Mouse (Mus musculus) ovary, postnatal 14 days (tissue): ENCODE results near the gene Foxo6.

Source experiments
- DNase-seq: peaks from one replicate; pipeline ENCODE4 v3.0.0; 2022; ENCODE audit warnings: low spot score

Gene Foxo6

GRCm38 (mm10) chr4:120284187-120284586 lies 3.0 kb downstream of the Foxo6 start:
- no peak for DNase-seq

- peak; percentile 79 for DNase-seq
Measured at GRCm38 (mm10) chr4:120283141-120283540, 4.0 kb downstream of the Foxo6 start.

- no peak for DNase-seq
Measured at GRCm38 (mm10) chr4:120282568-120283091, 4.5 kb downstream of the Foxo6 start.

- no peak for DNase-seq
Measured at GRCm38 (mm10) chr4:120281011-120281410, 6.1 kb downstream of the Foxo6 start.

DNA sequence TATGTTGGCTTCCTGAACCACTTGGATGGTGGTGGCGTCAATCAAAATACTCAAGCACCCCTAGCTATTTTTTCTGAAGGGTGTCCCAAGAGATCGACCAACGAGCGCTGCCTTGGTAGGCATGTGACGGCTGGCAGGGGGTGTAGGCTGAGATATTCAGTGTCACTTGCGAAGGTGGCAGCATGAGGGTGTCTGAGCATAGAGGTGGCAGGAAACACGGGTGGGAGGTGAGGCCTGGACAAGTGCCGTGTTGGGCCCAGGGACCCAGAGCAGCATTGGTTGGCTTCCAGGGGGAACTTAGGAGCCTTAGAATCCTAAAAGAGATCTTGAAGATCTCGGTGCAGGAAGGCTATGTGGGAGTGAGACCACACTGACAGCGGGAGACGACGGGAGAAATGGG lies 6.7 kb downstream of the Foxo6 start:
- no peak for DNase-seq

DNA sequence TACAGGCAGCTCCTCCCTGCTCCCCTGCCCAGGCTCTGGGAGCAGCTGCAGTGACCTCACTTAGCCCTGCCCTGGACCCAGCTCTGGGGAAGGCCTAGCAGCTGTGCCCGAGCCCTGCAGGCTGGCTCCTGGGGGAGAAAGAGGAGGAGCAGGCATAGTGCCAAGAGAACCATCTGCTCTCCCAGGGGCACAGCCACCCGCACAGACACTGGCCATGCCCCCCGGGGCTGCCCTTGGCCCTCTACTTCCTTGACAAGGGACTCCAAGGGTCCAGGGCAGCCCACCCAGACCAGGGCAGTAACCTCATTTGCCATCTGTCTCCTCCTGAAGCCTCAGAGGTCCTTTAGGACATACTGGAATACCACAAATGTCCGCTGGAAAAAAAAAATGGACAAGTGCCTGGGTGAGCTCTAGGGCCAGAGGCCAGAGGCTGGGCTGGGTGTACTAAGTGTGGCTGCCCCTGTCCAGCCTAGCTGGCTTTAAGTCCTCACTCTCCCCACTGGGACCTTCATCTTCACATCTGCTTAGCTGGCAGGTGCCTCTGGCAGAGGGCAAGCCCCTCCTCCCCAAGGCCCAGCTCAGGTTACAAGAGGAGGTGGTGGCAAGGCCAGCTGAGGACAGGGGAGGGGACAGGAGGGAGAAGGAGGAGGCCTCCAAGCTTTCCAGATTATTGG lies 9.8 kb downstream of the Foxo6 start:
- no peak for DNase-seq

- DNase-seq: no peak
Measured at GRCm38 (mm10) chr4:120275487-120275886, 11.7 kb downstream of the Foxo6 start.

GRCm38 (mm10) chr4:120273594-120273993 lies 13.6 kb downstream of the Foxo6 start:
- DNase-seq: no peak

DNA sequence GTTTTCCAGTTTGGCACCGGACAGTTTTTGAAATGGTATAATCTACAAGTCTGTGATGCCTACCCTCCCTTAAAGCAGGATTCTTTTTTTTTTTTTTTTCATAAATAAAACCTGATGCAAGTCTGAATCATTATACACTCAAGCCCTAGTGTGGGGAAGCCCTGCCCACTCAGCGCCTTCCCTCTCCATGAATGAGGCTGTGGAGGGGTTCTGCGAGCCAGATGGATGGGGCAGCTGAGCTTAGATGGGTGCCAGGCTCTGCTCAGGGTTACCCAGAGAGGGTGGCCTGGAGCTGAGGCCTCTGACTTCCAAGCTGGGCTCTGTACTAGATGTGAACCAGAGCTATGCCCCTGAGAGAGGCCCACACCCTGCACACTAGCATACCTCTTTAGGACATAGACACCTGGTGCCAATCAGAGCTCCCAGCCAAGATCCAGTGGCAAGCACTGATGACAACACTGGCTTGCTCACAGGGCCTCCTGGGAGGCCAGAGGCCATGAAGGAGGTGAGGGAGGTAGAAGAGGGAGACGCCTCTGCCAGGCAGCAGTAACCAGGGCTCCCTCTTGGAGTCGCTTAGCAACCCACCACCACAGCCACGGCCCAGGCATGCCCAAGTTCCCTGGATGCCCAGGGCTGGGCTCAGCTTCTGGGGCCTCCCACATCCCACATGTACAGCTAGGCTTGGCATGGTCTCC lies 15.1 kb downstream of the Foxo6 start:
- DNase-seq: no peak

DNA sequence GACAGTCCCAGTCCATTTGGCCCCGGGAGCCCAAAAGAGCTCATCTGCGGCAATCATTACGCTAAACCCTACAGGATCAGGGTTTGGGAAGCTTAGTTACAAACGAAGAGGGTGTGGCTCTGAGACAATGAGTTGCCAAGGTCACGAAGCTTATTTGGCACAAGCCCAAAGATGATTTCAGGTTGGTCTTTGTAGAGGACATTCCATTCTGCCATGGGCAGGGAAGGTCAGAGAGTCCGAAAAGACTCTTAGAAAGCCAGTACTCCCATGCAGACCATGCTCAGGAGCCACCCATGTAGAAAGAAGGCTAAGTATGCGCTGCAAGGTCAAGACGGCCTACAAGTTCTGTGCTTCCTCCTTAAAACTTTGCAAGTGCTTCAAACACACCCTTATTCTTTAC lies 15.9 kb downstream of the Foxo6 start:
- DNase-seq: no peak

DNA sequence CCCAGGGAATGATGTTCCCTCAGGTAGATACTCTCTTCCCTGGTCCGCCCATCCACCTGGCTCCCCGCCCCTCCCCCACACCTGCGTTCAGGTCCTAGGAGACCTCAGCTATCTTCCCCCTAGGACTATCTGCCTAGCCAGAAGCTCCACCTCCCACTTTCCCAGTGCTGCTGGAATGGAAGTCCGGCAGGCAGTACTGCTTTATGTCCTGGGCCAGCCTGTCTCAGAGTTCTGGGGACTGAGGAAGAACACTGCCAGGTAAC lies 16.3 kb downstream of the Foxo6 start:
- no peak for DNase-seq

GRCm38 (mm10) chr4:120270148-120270936 lies 16.8 kb downstream of the Foxo6 start:
- DNase-seq: no peak

DNA sequence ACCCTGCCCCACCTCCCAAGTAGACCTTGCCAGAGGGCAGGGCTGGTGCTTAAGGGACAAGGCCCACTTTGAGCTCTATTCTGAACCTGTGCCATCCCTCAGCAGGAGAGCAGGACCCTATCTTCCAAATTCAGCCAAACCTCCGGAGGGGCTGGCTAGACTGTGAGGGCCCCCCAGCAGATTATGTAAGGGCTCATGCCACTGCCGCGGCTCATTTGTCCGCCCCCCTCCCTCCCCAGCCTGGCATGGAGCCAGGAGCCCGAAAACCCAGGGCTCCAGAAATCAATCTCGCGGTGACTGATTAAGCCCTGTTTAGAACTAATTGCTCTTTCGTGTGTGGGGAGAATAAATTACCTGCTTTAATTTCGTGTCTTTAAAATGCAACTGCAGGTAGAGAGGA lies 17.7 kb downstream of the Foxo6 start:
- DNase-seq: no peak

DNA sequence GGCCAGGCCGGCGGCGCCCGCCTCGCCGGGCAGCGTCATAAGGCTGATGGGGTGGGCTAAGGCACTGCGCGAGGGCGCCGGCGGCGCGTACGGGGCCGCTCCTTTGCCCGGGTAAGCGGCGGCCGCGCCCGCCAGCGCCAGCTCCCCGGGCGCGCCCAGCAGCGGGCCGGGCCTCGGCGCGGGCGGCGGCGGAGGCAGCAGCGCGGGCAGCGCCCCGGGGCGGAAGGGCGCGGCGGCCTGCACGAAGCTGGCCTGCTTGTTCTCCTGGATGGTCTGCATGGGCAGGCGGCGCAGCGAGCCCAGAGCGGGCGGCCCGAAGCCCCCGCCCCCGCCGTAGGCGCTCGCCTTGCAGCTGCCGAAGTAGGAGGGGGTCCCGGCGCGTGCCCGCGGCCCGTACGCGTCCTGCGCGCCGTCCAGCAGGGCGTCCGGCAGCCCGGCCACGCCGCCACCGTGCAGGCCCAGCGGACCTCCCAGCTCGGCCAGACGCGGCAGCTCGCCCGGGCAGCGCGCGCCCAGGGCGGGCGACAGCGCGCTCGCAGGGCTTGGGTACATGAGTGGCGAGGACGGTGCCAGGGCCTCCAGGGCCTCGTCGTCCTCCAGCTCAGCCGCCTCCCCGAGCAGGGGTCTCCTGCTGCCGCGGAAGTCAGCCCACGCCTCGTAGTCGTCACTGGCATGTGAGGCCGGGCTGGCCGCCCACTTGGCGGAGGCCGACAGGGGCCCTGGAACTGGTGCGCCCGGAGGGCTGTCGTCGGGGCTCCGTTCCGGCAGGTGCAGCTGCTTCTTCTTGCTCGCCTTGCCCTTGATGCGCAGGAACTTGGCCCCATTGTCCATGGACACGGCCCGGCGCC lies 18.7 kb downstream of the Foxo6 start:
- no peak for DNase-seq

DNA sequence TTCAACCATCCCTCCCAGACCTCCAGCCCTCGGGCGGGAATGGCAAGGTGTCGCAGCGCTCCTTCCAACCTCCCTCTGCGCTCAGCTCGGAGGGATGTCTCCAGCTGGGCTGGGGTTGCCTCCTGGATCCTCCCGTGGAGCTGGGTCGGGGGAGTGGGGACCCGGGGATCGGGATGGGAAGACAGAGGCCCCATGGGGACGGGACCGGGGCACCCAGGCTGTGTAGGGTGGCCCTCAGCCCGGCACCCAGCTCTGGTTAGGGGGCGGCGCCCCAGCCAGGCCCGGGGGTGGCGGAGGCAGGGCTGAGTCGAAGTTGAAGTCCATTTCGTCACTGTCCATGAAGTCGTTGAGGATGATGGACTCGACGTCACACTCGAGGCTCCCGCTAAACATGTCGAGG lies 19.5 kb downstream of the Foxo6 start:
- DNase-seq: no peak

GRCm38 (mm10) chr4:120267136-120267535 lies 20.0 kb downstream of the Foxo6 start:
- DNase-seq: no peak

- DNase-seq: no peak
Measured at GRCm38 (mm10) chr4:120264105-120264504, 23.0 kb downstream of the Foxo6 start.

- DNase-seq: no peak
Measured at GRCm38 (mm10) chr4:120262726-120263125, 24.4 kb downstream of the Foxo6 start.

- no peak for DNase-seq
Measured at GRCm38 (mm10) chr4:120262206-120262605, 24.9 kb downstream of the Foxo6 start.

- no peak for DNase-seq
Measured at GRCm38 (mm10) chr4:120259356-120260181, 27.6 kb downstream of the Foxo6 start.

DNA sequence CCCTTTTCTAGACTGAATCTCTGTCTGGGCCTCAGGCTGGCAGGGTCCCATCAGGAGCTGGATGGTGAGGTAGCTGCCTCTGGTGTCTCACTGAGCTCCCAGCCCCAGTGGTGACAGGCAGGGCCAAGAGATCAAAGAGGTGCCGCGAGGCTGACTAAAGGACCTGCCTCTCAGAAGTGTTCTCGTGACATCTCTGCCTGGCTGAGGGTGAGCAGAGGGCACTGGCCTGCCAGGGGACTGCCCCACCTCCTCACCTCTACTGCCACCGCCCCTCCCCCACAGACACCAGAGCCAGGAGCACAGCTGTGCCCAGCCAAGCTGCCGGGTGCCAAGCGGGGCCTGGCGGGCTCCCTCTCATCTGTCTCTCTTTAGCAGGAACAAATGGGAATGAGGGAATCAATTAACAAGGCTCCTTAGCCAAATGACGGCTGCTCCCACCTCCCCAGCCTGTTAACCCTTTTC lies 38.3 kb downstream of the Foxo6 start:
- no peak for DNase-seq
